Mouse (Mus musculus) heart, adult 18-20 months (tissue): ENCODE results near the gene Yipf1. TPM values are rescaled to one million over a fixed set of nuclear protein-coding genes. Genes with fewer than 3 reads are reported as not detected.

Experiments
- DNase-seq, 2 experiments: peaks; one replicate each; pipeline ENCODE4 v3.0.0; 2021 to 2022; ENCODE audit warnings: mixed read lengths in 1 of 2
- long read RNA-seq, 2 experiments: library from polyadenylated mRNA; stranded (forward); transcript quantifications; one replicate each; pipeline ENCODE4 v2.0.0; 2021
- total RNA-seq, 2 experiments: library from RNA; stranded (reverse); gene quantifications; 2 replicates each; pipeline ENCODE4 v1.2.3; 2021

Yipf1 gene
- 10 to 100 TPM; 17.3 to 18.6 TPM for total RNA-seq
- long read RNA-seq, experiment 1, transcript Yipf1-201 (10 exons, 1,321 nt), result major isoform, 32 of 42 reads
- long read RNA-seq, experiment 1, partial matches to known transcripts, result 3 of 42 reads
- long read RNA-seq, experiment 1, other reads (novel, unspliced or antisense), result 7 of 42 reads
- long read RNA-seq, experiment 2, transcript Yipf1-201 (10 exons, 1,321 nt), result major isoform, 19 of 23 reads
- long read RNA-seq, experiment 2, partial matches to known transcripts, result 2 of 23 reads
- long read RNA-seq, experiment 2, other reads (novel, unspliced or antisense), result 2 of 23 reads

GRCm38 (mm10) chr4:107313690-107314478 is at the start of gene Yipf1:
Gene Yipf1 (plus strand): TSS chr4:107314363.
- peak; percentile 95 to 96 for DNase-seq

GRCm38 (mm10) chr4:107273683-107274082 is 40.5 kb upstream of the Yipf1 start:
- no peak for DNase-seq

GRCm38 (mm10) chr4:107274511-107274910 is 39.7 kb upstream of the Yipf1 start:
- no peak for DNase-seq

- DNase-seq, result no peak
Measured at GRCm38 (mm10) chr4:107278188-107278707, 35.9 kb upstream of the Yipf1 start.

- DNase-seq, result no peak
Measured at GRCm38 (mm10) chr4:107280843-107281475, 33.2 kb upstream of the Yipf1 start.

GRCm38 (mm10) chr4:107285446-107286200 is 28.5 kb upstream of the Yipf1 start:
- peak in 1 of 2 experiments; percentile 53 for DNase-seq

- DNase-seq, result no peak
Measured at GRCm38 (mm10) chr4:107286386-107286785, 27.8 kb upstream of the Yipf1 start.

GRCm38 (mm10) chr4:107287517-107287916 is 26.6 kb upstream of the Yipf1 start:
- no peak for DNase-seq

GRCm38 (mm10) chr4:107291611-107292272 is 22.4 kb upstream of the Yipf1 start:
- DNase-seq, result no peak

GRCm38 (mm10) chr4:107292273-107292662 is 21.9 kb upstream of the Yipf1 start:
- no peak for DNase-seq

- DNase-seq, result no peak
Measured at GRCm38 (mm10) chr4:107298071-107298606, 16.0 kb upstream of the Yipf1 start.

- no peak for DNase-seq
Measured at GRCm38 (mm10) chr4:107299779-107300340, 14.3 kb upstream of the Yipf1 start.

- no peak for DNase-seq
Measured at GRCm38 (mm10) chr4:107300371-107300770, 13.8 kb upstream of the Yipf1 start.

GRCm38 (mm10) chr4:107300902-107301555 is 13.1 kb upstream of the Yipf1 start:
- no peak for DNase-seq

GRCm38 (mm10) chr4:107302221-107302620 is 11.9 kb upstream of the Yipf1 start:
- DNase-seq, result no peak

GRCm38 (mm10) chr4:107302832-107303231 is 11.3 kb upstream of the Yipf1 start:
- no peak for DNase-seq

- DNase-seq, result no peak
Measured at GRCm38 (mm10) chr4:107303531-107303930, 10.6 kb upstream of the Yipf1 start.

GRCm38 (mm10) chr4:107306966-107307365 is 7.2 kb upstream of the Yipf1 start, which contains the start of gene Dio1:
Gene Dio1 (minus strand): TSS chr4:107307169.
- no peak for DNase-seq

- no peak for DNase-seq
Measured at GRCm38 (mm10) chr4:107314479-107314805, 279 bp downstream of the Yipf1 start.

- DNase-seq, result no peak
Measured at GRCm38 (mm10) chr4:107318646-107319045, 4.5 kb downstream of the Yipf1 start.
